28 mouse cellular contexts compared by ENCODE assay signal in the genomic region with DNA sequence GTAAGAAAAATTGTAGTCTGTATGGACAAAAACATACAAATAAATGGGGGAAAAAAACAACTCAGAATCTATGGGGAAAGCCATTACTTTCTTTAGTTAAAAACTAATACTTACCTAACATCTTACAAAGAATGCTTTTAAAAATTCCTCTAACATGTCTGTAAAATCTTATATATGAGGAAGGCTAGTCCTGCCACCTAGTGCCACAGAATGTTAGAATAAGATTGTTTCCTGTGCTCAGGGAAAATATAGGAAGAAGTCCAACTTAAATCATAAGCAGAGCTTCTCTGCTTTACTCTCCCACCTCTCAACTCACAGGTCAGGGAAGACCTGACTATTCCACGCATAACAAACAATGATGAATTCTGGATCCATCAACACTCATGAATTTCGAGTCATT. TPM values are rescaled to one million over a fixed set of nuclear protein-coding genes. Genes with fewer than 3 reads are reported as not detected.
DNase-seq lines count a peak whose midpoint lies in the region; ATAC-seq and TF ChIP-seq lines count a peak whose summit lies in the region.
"Had no signal": no experiment of that assay in that cellular context is flagged by ENCODE, and none has a peak within 500 bp of the region (broad histone marks: within the 10 kb centered on the region; RNA-seq: fewer than 3 reads in every experiment).

No protein-coding gene starts in this region.

- H3K4me1 ChIP-seq in forebrain, postnatal 0 days (ENCODE audit: insufficient read depth), result no peaks in the 10 kb centered on the region
- H3K4me1 ChIP-seq in forebrain, embryonic 14.5 days (ENCODE audit: control insufficient read depth, insufficient read depth, low read length), result no peaks in the 10 kb centered on the region
- H3K4me1 ChIP-seq in kidney, postnatal 0 days (replicated peaks; ENCODE audit: insufficient read depth, low read length), result peaks cover 7% of the 10 kb centered on the region; the same call in 1 of the 2 replicates
- H3K4me1 ChIP-seq in midbrain, postnatal 0 days (ENCODE audit: insufficient read depth, low read length), result no peaks in the 10 kb centered on the region
- no peaks in the 10 kb centered on the region for H3K4me1 ChIP-seq in midbrain, embryonic 16.5 days (ENCODE audit: control insufficient read depth, insufficient read depth, low read length)
- H3K4me1 ChIP-seq: embryonic facial prominence, embryonic 15.5 days; forebrain, embryonic 15.5 days; heart, embryonic 15.5 days; limb, embryonic 13.5 days; liver, embryonic 13.5 days; lung, embryonic 15.5 days; midbrain, embryonic 15.5 days; neural tube, embryonic 15.5 days; stomach, embryonic 15.5 days had no signal

- no peak overlapping the region for H3K4me3 ChIP-seq in forebrain, postnatal 0 days (ENCODE audit: low read depth, low read length)
- no peak overlapping the region for H3K4me3 ChIP-seq in forebrain, embryonic 14.5 days (ENCODE audit: low read depth, low read length)
- no peak overlapping the region for H3K4me3 ChIP-seq in kidney, postnatal 0 days (replicated peaks; ENCODE audit: low read depth, low read length)
- H3K4me3 ChIP-seq in midbrain, postnatal 0 days (ENCODE audit: low read depth, low read length), result no peak overlapping the region
- H3K4me3 ChIP-seq in midbrain, embryonic 16.5 days (ENCODE audit: low read depth, low read length), result no peak overlapping the region
- H3K4me3 ChIP-seq: embryonic facial prominence, embryonic 15.5 days; forebrain, embryonic 15.5 days; heart, embryonic 15.5 days; limb, embryonic 13.5 days; liver, embryonic 13.5 days; lung, embryonic 15.5 days; midbrain, embryonic 15.5 days; neural tube, embryonic 15.5 days; stomach, embryonic 15.5 days had no signal

- DNase-seq in forebrain, postnatal 0 days, result peak; percentile 20
- DNase-seq in forebrain, embryonic 14.5 days (ENCODE audit: low spot score), result no peak
- peak; percentile 41 for DNase-seq in kidney, postnatal 0 days (ENCODE audit: low spot score)
- DNase-seq in kidney, adult 11 months, result no peak
- DNase-seq in midbrain, postnatal 0 days (ENCODE audit: low spot score), result peak; percentile 21
- DNase-seq in neural tube, embryonic 10.5 days (ENCODE audit: extremely low spot score, low spot score), result no peak
- DNase-seq: adrenal gland, postnatal 14 days; cerebellum, adult 8-10 months; cerebellum, postnatal 36 days; embryo, embryonic 11 days; gastrocnemius, postnatal 36 days; kidney, adult 18-20 months; liver, embryonic 13.5 days; thymus, adult 18-20 months; thymus, postnatal 36 days had no signal

- WGBS in forebrain, postnatal 0 days, result 90% methylated on average over 2 of the region's 2 CpGs
- 91% methylated on average over 2 of the region's 2 CpGs for WGBS in forebrain, embryonic 14.5 days
- WGBS in kidney, postnatal 0 days, result 86% methylated on average over 2 of the region's 2 CpGs
- 93% methylated on average over 2 of the region's 2 CpGs for WGBS in midbrain, postnatal 0 days
- 89% methylated on average over 2 of the region's 2 CpGs for WGBS in midbrain, embryonic 16.5 days

- H3K36me3 ChIP-seq in forebrain, postnatal 0 days (ENCODE audit: insufficient read depth), result peaks cover 28% of the 10 kb centered on the region
- peaks cover 29% of the 10 kb centered on the region for H3K36me3 ChIP-seq in forebrain, embryonic 14.5 days (ENCODE audit: control insufficient read depth, insufficient read depth, low read length)
- H3K36me3 ChIP-seq in kidney, postnatal 0 days (ENCODE audit: insufficient read depth, low read length), result no peaks in the 10 kb centered on the region
- H3K36me3 ChIP-seq in midbrain, postnatal 0 days (ENCODE audit: insufficient read depth, low read length), result peaks cover 17% of the 10 kb centered on the region
- H3K36me3 ChIP-seq in midbrain, embryonic 16.5 days (ENCODE audit: control insufficient read depth, insufficient read depth, low read length), result peaks cover 18% of the 10 kb centered on the region

- H3K27ac ChIP-seq in forebrain, postnatal 0 days (ENCODE audit: low read depth, low read length), result no peak overlapping the region
- no peak overlapping the region for H3K27ac ChIP-seq in forebrain, embryonic 14.5 days (ENCODE audit: low read depth, low read length)
- no peak overlapping the region for H3K27ac ChIP-seq in kidney, postnatal 0 days
- no peak overlapping the region for H3K27ac ChIP-seq in midbrain, postnatal 0 days (ENCODE audit: low read depth, low read length)
- H3K27ac ChIP-seq in midbrain, embryonic 16.5 days (ENCODE audit: low read length), result no peak overlapping the region
- H3K27ac ChIP-seq: embryonic facial prominence, embryonic 15.5 days; forebrain, embryonic 15.5 days; heart, embryonic 15.5 days; limb, embryonic 13.5 days; liver, embryonic 13.5 days; lung, embryonic 15.5 days; macrophage; midbrain, embryonic 15.5 days; neural tube, embryonic 15.5 days; stomach, embryonic 15.5 days had no signal

- ATAC-seq in forebrain, postnatal 0 days, result no peak
- ATAC-seq in forebrain, embryonic 14.5 days, result no peak
- ATAC-seq in kidney, postnatal 0 days (replicated peaks; ENCODE audit: low FRiP score, low read depth), result no peak
- no peak for ATAC-seq in midbrain, postnatal 0 days (ENCODE audit: low FRiP score)
- ATAC-seq in midbrain, embryonic 16.5 days, result no peak
- ATAC-seq: activated CD4-positive, CD25-positive, alpha-beta regulatory T cell, adult 4 months; forebrain, embryonic 15.5 days; hindbrain, embryonic 16.5 days; midbrain, embryonic 15.5 days had no signal

- no peaks in the 10 kb centered on the region for H3K27me3 ChIP-seq in forebrain, postnatal 0 days (ENCODE audit: insufficient read depth, low read length)
- no peaks in the 10 kb centered on the region for H3K27me3 ChIP-seq in forebrain, embryonic 14.5 days (replicated peaks; ENCODE audit: control insufficient read depth, insufficient read depth, low read length)
- no peaks in the 10 kb centered on the region for H3K27me3 ChIP-seq in kidney, postnatal 0 days (ENCODE audit: insufficient read depth, low read length)
- no peaks in the 10 kb centered on the region for H3K27me3 ChIP-seq in midbrain, postnatal 0 days (ENCODE audit: insufficient read depth, low read length)
- H3K27me3 ChIP-seq in midbrain, embryonic 16.5 days (ENCODE audit: control insufficient read depth, insufficient read depth, low read depth, low read length), result no peaks in the 10 kb centered on the region
- H3K27me3 ChIP-seq: embryonic facial prominence, embryonic 15.5 days; forebrain, embryonic 15.5 days; heart, embryonic 15.5 days; limb, embryonic 13.5 days; liver, embryonic 13.5 days; lung, embryonic 15.5 days; midbrain, embryonic 15.5 days; neural tube, embryonic 15.5 days; stomach, embryonic 15.5 days had no signal

- H3K9ac ChIP-seq in forebrain, postnatal 0 days, result no peak overlapping the region
- no peak overlapping the region for H3K9ac ChIP-seq in forebrain, embryonic 14.5 days (ENCODE audit: low read length)
- no peak overlapping the region for H3K9ac ChIP-seq in kidney, postnatal 0 days (ENCODE audit: low read depth, low read length)
- no peak overlapping the region for H3K9ac ChIP-seq in midbrain, postnatal 0 days (replicated peaks; ENCODE audit: low read length, poor library complexity, severe bottlenecking)
- no peak overlapping the region for H3K9ac ChIP-seq in midbrain, embryonic 16.5 days (ENCODE audit: low read depth, low read length)
- H3K9ac ChIP-seq: embryonic facial prominence, embryonic 15.5 days; forebrain, embryonic 15.5 days; heart, embryonic 15.5 days; limb, embryonic 13.5 days; liver, embryonic 13.5 days; lung, embryonic 15.5 days; midbrain, embryonic 15.5 days; neural tube, embryonic 15.5 days; stomach, embryonic 15.5 days had no signal

- peak; percentile 28; the same call in 1 of the 2 replicates for TF ChIP-seq CTCF in forebrain, postnatal 0 days (IDR thresholded peaks at IDR 0.05; ENCODE audit: low read depth)
- TF ChIP-seq CTCF in kidney, postnatal 0 days (IDR thresholded peaks at IDR 0.05; ENCODE audit: low read depth), result peak; percentile 58
- TF ChIP-seq CTCF in midbrain, postnatal 0 days (IDR thresholded peaks at IDR 0.05), result peak; percentile 60

- H3K9me3 ChIP-seq in forebrain, postnatal 0 days (ENCODE audit: low read length), result no peaks in the 10 kb centered on the region
- no peaks in the 10 kb centered on the region for H3K9me3 ChIP-seq in forebrain, embryonic 14.5 days (replicated peaks; ENCODE audit: control insufficient read depth, low read length)
- no peaks in the 10 kb centered on the region for H3K9me3 ChIP-seq in kidney, postnatal 0 days (replicated peaks; ENCODE audit: low read length)
- H3K9me3 ChIP-seq in midbrain, postnatal 0 days (ENCODE audit: low read length), result no peaks in the 10 kb centered on the region
- H3K9me3 ChIP-seq in midbrain, embryonic 16.5 days (replicated peaks; ENCODE audit: control insufficient read depth, low read length, poor library complexity, severe bottlenecking), result no peaks in the 10 kb centered on the region
- H3K9me3 ChIP-seq: embryonic facial prominence, embryonic 15.5 days; forebrain, embryonic 15.5 days; heart, embryonic 15.5 days; limb, embryonic 13.5 days; liver, embryonic 13.5 days; lung, embryonic 15.5 days; midbrain, embryonic 15.5 days; neural tube, embryonic 15.5 days; stomach, embryonic 15.5 days had no signal

- H3K4me2 ChIP-seq in forebrain, postnatal 0 days (ENCODE audit: low read depth), result no peak overlapping the region
- no peak overlapping the region for H3K4me2 ChIP-seq in forebrain, embryonic 14.5 days (ENCODE audit: low read length)
- no peak overlapping the region for H3K4me2 ChIP-seq in kidney, postnatal 0 days (ENCODE audit: low read length)
- no peak overlapping the region for H3K4me2 ChIP-seq in midbrain, postnatal 0 days (ENCODE audit: low read depth, low read length, poor library complexity, severe bottlenecking)
- no peak overlapping the region for H3K4me2 ChIP-seq in midbrain, embryonic 16.5 days (ENCODE audit: low read length)
- H3K4me2 ChIP-seq: embryonic facial prominence, embryonic 15.5 days; forebrain, embryonic 15.5 days; heart, embryonic 15.5 days; limb, embryonic 13.5 days; liver, embryonic 13.5 days; lung, embryonic 15.5 days; midbrain, embryonic 15.5 days; neural tube, embryonic 15.5 days; stomach, embryonic 15.5 days had no signal

RNA-seq across cellular contexts. Expression of a gene that starts 47.5 kb away (rescaled TPM):
- 0.08 and 0.95 TPM in 2 replicates for total RNA-seq in forebrain, postnatal 0 days (2014; rRNA removed)
- 0.38 and 0.58 TPM in 2 replicates for polyA plus RNA-seq in forebrain, postnatal 0 days (2015; fragmentation: Nextera tagmentation; extraction: Ambion mirVana)
- 0.57 and 1.1 TPM in 2 replicates for polyA plus RNA-seq in forebrain, embryonic 14.5 days (2014; fragmentation: Nextera tagmentation; extraction: Ambion mirVana)
- 1.0 TPM in 2 replicates for polyA plus RNA-seq in kidney, postnatal 0 days (2015; fragmentation: Nextera tagmentation; extraction: Ambion mirVana)
- total RNA-seq in midbrain, postnatal 0 days (2014; rRNA removed), result 0.47 TPM in 1 of 2 replicates, not detected in the other
- polyA plus RNA-seq in midbrain, postnatal 0 days (2015; fragmentation: Nextera tagmentation; extraction: Ambion mirVana), result 0.25 and 0.27 TPM in 2 replicates
- 0.44 and 0.86 TPM in 2 replicates for polyA plus RNA-seq in midbrain, embryonic 16.5 days (2015; fragmentation: Nextera tagmentation; extraction: Ambion mirVana)
- total RNA-seq: hematopoietic stem cell, adult 5-6 weeks had no signal
- polyA plus RNA-seq: macrophage had no signal

RNA-seq across cellular contexts. Expression of a gene that starts 53.5 kb away (rescaled TPM):
- total RNA-seq in forebrain, postnatal 0 days (2014; rRNA removed), result 94.9 and 101 TPM in 2 replicates
- polyA plus RNA-seq in forebrain, postnatal 0 days (2015; fragmentation: Nextera tagmentation; extraction: Ambion mirVana), result 59.7 and 85.9 TPM in 2 replicates
- 93.0 and 112 TPM in 2 replicates for polyA plus RNA-seq in forebrain, embryonic 14.5 days (2014; fragmentation: Nextera tagmentation; extraction: Ambion mirVana)
- 47.2 and 53.2 TPM in 2 replicates for polyA plus RNA-seq in kidney, postnatal 0 days (2015; fragmentation: Nextera tagmentation; extraction: Ambion mirVana)
- total RNA-seq in midbrain, postnatal 0 days (2014; rRNA removed), result 68.8 and 87.0 TPM in 2 replicates
- polyA plus RNA-seq in midbrain, postnatal 0 days (2015; fragmentation: Nextera tagmentation; extraction: Ambion mirVana), result 58.2 and 70.4 TPM in 2 replicates
- polyA plus RNA-seq in midbrain, embryonic 16.5 days (2015; fragmentation: Nextera tagmentation; extraction: Ambion mirVana), result 78.1 and 99.7 TPM in 2 replicates

Comparison
In these comparisons a context has a peak if more than half of its experiments do, and no peak if none do; other contexts are left out.
1. DNase-seq: peak in forebrain, postnatal 0 days (single experiment), kidney, postnatal 0 days (single experiment) and midbrain, postnatal 0 days (single experiment); none in forebrain, embryonic 14.5 days (single experiment), kidney, adult 11 months (single experiment) and neural tube, embryonic 10.5 days (single experiment).
2. Peak in every context shown above with its lines, with median percentiles within 50 percentile points of each other: CTCF ChIP-seq.